ENCODE assay signal across 10 mouse cellular contexts in genomic region chr9:122525621-122526055, GRCm38 (mm10).
DNase-seq lines count a peak whose midpoint lies in the region; ATAC-seq lines count a peak whose summit lies in the region.
"Had no signal": no experiment of that assay in that cellular context is flagged by ENCODE, and none has a peak within 500 bp of the region (broad histone marks: within the 10 kb centered on the region; RNA-seq: fewer than 3 reads in every experiment).

No protein-coding gene starts in this region.

- DNase-seq in frontal cortex, postnatal 10 days (ENCODE audit: low spot score in 2 of 2), result no peak
- DNase-seq in right cerebral cortex, postnatal 10 days (ENCODE audit: low spot score in 2 of 2), result peak; percentile 19 to 23
- DNase-seq in right cerebral cortex, postnatal 4 days, result no peak
- no peak for DNase-seq in urinary bladder, postnatal 10 days (ENCODE audit: low spot score)
- DNase-seq in heart, adult 18-20 months, result no peak
- DNase-seq in kidney, postnatal 36 days, result no peak

- H3K4me2 ChIP-seq in embryonic facial prominence, embryonic 13.5 days, result peak overlapping the region; percentile 26
- H3K4me2 ChIP-seq: heart, embryonic 13.5 days had no signal

- no peaks in the 10 kb centered on the region for H3K36me3 ChIP-seq in embryonic facial prominence, embryonic 13.5 days
- H3K36me3 ChIP-seq: heart, embryonic 13.5 days had no signal

- no peak overlapping the region for H3K4me3 ChIP-seq in embryonic facial prominence, embryonic 13.5 days
- H3K4me3 ChIP-seq: heart, embryonic 13.5 days had no signal

- 0 out of 2 replicates have a peak overlapping the region, but pooled peaks have one; percentile 44 for H3K27ac ChIP-seq in embryonic facial prominence, embryonic 13.5 days
- H3K27ac ChIP-seq: heart, embryonic 13.5 days; liver, embryonic 14.5 days had no signal

- no peak overlapping the region for H3K9ac ChIP-seq in embryonic facial prominence, embryonic 13.5 days
- H3K9ac ChIP-seq: heart, embryonic 13.5 days; liver, embryonic 14.5 days had no signal

- H3K4me1 ChIP-seq in embryonic facial prominence, embryonic 13.5 days, result peaks cover 20% of the 10 kb centered on the region
- H3K4me1 ChIP-seq: heart, embryonic 13.5 days had no signal

- WGBS in embryonic facial prominence, embryonic 13.5 days, result 16% methylated on average over 10 of the region's 10 CpGs

- no peaks in the 10 kb centered on the region for H3K9me3 ChIP-seq in embryonic facial prominence, embryonic 13.5 days
- H3K9me3 ChIP-seq: heart, embryonic 13.5 days had no signal

- 0 out of 2 replicates have a peak, but pooled peaks cover 3% of the 10 kb centered on the region for H3K27me3 ChIP-seq in embryonic facial prominence, embryonic 13.5 days

- ATAC-seq in frontal cortex, adult (ENCODE audit: low TSS enrichment), result peak; percentile 70; the same call in 1 of the 2 replicates
- no peak; the same call in 1 of the 2 replicates for ATAC-seq in embryonic facial prominence, embryonic 13.5 days (ENCODE audit: insufficient number of reproducible peaks, insufficient read depth, low FRiP score, low TSS enrichment, low read depth)

Comparison
In these comparisons a context has a peak if more than half of its experiments do, and no peak if none do; other contexts are left out.
1. DNase-seq: peak in right cerebral cortex, postnatal 10 days (2 of 2); none in frontal cortex, postnatal 10 days (0 of 2), right cerebral cortex, postnatal 4 days (single experiment), urinary bladder, postnatal 10 days (single experiment), heart, adult 18-20 months (0 of 2) and kidney, postnatal 36 days (0 of 2).